Mouse (Mus musculus) kidney, embryonic 14.5 days (tissue): ENCODE measurements around the gene Hsf4. TPM values are rescaled to one million over a fixed set of nuclear protein-coding genes. Genes with fewer than 3 reads are reported as not detected.

Experiments
- ATAC-seq: fragments of 200-750 bp; cut with Nextera tagmentation; 2 replicates; pipeline ENCODE4 v1.8.0; 2017; ENCODE audit warnings: moderate number of reproducible peaks, mild to moderate bottlenecking, moderate TSS enrichment, moderate library complexity; ENCODE audit not compliant: low FRiP score, low TSS enrichment
- H3K27ac ChIP-seq: fragments of 300-500 bp; sonication (generic); 2 replicates; pipeline ENCODE4 v1.5.1; 2014; ENCODE audit warnings: low read depth, mild to moderate bottlenecking, low read length, moderate library complexity, mixed read lengths
- H3K27me3 ChIP-seq: fragments of 300-500 bp; sonication (generic); 2 replicates; pipeline ENCODE4 v1.6.1; 2014; ENCODE audit warnings: mild to moderate bottlenecking, low read length; ENCODE audit not compliant: control insufficient read depth, insufficient read depth
- H3K36me3 ChIP-seq: fragments of 300-500 bp; sonication (generic); 2 replicates; pipeline ENCODE4 v1.6.1; 2014; ENCODE audit warnings: low read length, mixed read lengths; ENCODE audit not compliant: control insufficient read depth, insufficient read depth
- H3K4me1 ChIP-seq: fragments of 300-500 bp; sonication (generic); 2 replicates; pipeline ENCODE4 v1.6.1; 2014; ENCODE audit warnings: low read length, mixed read lengths; ENCODE audit not compliant: control insufficient read depth, insufficient read depth
- H3K4me2 ChIP-seq: fragments of 300-500 bp; sonication (generic); replicated peaks from 2 replicates; pipeline ENCODE4 v1.6.1; 2014; ENCODE audit warnings: low read depth, mild to moderate bottlenecking, low read length
- H3K4me3 ChIP-seq: fragments of 300-500 bp; sonication (generic); 2 replicates; pipeline ENCODE4 v1.5.1; 2014; ENCODE audit warnings: mild to moderate bottlenecking, low read length
- H3K9ac ChIP-seq: fragments of 300-500 bp; sonication (generic); 2 replicates; pipeline ENCODE4 v1.6.1; 2014; ENCODE audit warnings: low read depth, mild to moderate bottlenecking, low read length, moderate library complexity
- H3K9me3 ChIP-seq: fragments of 300-500 bp; sonication (generic); 2 replicates; pipeline ENCODE4 v1.6.1; 2016; ENCODE audit warnings: low read length; ENCODE audit not compliant: control insufficient read depth
- WGBS: fragments of 180-500 bp; shearing (Covaris S2); extraction: QIAGEN DNeasy Blood & Tissue Kit; methylation state at CpG from one replicate; pipeline ENCODE4 v1.1.7; 2014; 5-methylcytosine and 5-hydroxymethylcytosine counted together
- polyA plus RNA-seq: library from polyadenylated mRNA; unstranded; fragments of >200 nt; fragmentation: Nextera tagmentation; extraction: Ambion mirVana; gene quantifications from 2 replicates; pipeline ENCODE4 v1.2.1, GENCODE M21; 2014

Gene Hsf4
- polyA plus RNA-seq, 1 experiment from 2014 or later: not detected

DNA sequence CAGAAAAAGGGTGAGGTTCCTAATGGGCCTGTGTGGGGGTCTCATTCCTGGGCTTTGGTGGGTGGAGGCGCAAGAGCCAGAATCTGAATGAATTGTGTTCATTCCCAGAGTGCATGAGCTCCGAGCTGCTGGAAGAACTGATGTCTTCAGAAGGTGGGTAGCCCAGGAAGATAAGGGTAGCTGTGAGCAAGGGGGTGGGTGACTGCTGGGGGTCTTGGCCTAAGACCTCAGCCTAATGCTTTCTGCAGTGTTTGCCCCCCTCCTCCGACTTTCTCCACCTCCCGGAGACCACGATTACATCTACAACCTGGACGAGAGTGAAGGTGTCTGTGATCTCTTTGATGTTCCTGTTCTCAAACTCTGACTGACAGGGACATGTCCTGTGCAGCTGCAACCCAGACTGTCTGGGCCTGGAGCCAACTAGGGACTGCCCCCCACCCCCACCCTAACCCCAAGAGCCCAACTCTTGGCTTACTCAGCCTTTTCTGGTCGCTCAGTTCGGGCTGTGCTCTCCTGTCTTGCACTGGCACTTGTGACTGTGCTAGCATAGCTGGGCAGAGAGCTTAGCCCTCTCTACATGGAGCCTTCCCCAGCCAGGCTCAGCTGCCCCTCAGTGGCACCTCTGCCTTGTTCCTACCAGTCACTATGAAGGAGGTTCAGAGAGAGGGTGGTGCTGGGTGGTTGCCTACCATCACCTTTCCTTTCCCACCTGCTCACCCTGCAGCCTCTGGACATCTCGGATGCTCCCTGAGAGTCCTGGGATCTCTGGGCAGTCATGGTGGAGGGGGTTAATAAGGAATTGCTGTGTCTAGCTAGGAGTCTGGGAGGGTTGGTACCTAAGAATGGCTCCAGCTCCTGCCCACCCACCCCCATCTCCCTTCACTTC, 35.0 kb downstream of the Hsf4 start:
- ATAC-seq: peak; percentile 10
- Histone ChIP-seq H3K27ac (peak overlapping the region; percentile 55), H3K36me3 (peaks cover 69% of the 10 kb centered on the region), H3K4me1 (peaks cover 18% of the 10 kb centered on the region; the same call in 1 of the 2 replicates), H3K4me2 (no peak overlapping the region), H3K9ac (no peak overlapping the region), H3K4me3 (no peak overlapping the region), H3K27me3 (no peaks in the 10 kb centered on the region), H3K9me3 (no peaks in the 10 kb centered on the region)
- WGBS: 75% methylated on average over 9 of the region's 9 CpGs

DNA sequence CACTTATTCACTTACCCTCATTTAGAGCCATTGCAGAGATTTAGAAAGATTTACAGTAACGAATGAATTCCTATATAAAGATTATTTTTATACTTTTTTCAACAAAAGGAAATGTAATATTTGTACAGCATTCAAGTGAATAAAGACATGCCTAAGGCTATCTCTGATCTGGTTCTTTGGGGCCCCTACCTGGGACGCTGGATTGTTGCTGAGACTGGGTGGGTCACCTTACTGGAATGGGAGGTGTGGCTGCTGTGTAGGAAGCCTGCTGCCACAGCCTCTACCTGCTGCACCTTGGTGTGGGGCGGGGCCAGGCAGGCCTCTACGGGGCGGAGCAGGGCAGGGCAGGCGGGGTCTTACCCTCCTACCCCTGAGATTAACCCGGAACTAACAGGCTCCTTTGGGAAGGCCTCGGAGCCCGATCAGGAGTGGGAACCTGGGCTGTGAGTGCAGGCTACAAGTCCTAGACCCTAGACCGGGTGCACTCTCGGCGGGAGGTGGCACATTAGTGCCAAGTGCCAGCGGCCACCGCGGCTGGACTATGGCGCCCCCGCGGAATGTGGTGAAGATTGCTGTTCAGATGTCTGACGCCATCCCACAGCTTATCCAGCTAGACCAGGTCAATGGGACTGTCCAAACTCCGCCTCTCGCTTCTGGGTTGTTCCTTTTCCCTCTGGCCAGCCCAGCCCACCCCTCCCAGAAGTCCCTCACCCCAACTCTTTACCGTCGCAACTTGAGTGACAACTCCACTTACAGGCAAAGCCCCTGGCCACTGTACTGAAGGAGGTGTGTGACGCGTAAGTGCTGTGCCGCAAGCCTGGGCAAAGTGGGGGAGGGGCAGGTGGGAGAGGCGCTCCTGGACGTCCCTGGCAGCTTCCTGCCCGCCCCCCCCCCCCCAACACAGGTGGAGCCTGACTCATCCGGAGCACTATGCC, 35.9 kb downstream of the Hsf4 start, which contains the start of gene Elmo3:
TSS of gene Elmo3 (plus strand) at position 391 of the 935 bp plus-strand sequence.
- H3K36me3 ChIP-seq: peaks cover 60% of the 10 kb centered on the region
- peak within 1 kb of the TSS; percentile 72 for H3K4me2 ChIP-seq
- peak within 1 kb of the TSS; percentile 60 for H3K9ac ChIP-seq
- 4% methylated on average over 30 of the region's 30 CpGs for WGBS
- H3K27me3 ChIP-seq: no peaks in the 10 kb centered on the region
- H3K9me3 ChIP-seq: no peaks in the 10 kb centered on the region
- H3K4me3 ChIP-seq: peak within 1 kb of the TSS; percentile 38
- peak; percentile 87 for ATAC-seq
- peak within 1 kb of the TSS; percentile 69 for H3K27ac ChIP-seq
- peaks cover 18% of the 10 kb centered on the region; the same call in 1 of the 2 replicates for H3K4me1 ChIP-seq

- peak overlapping the region; percentile 38 for H3K4me3 ChIP-seq
- peak overlapping the region; percentile 72 for H3K4me2 ChIP-seq
- no peaks in the 10 kb centered on the region for H3K27me3 ChIP-seq
- peak overlapping the region; percentile 69; the same call in 1 of the 2 replicates for H3K27ac ChIP-seq
- H3K9me3 ChIP-seq: no peaks in the 10 kb centered on the region
- H3K36me3 ChIP-seq: peaks cover 54% of the 10 kb centered on the region
- 47% methylated on average over 5 of the region's 5 CpGs for WGBS
- peak; percentile 38 for ATAC-seq
- H3K9ac ChIP-seq: peak overlapping the region; percentile 60; the same call in 1 of the 2 replicates
- H3K4me1 ChIP-seq: peaks cover 18% of the 10 kb centered on the region; the same call in 1 of the 2 replicates
These were observed 36.6 kb downstream of the Hsf4 start for GRCm38 (mm10) chr8:105306146-105306691.

DNA sequence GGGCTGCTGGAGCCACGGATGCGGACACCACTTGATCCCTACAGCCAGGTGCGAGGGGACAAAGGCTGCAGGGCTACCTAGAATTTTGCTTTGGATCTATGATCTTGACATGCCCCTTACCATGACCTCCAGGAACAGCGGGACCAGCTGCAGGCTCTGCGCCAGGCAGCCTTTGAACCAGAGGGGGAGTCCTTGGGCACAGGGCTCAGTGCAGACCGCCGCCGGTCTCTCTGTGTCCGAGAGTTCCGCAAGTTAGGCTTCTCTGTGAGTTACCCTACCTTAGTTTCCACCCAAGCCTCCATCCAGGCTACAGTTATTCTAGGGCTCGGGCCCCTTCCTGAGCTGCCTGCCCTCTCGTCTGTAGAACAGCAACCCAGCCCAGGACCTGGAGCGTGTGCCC, 38.1 kb downstream of the Hsf4 start:
- H3K4me2 ChIP-seq: no peak overlapping the region
- H3K36me3 ChIP-seq: peaks cover 48% of the 10 kb centered on the region
- peaks cover 18% of the 10 kb centered on the region; the same call in 1 of the 2 replicates for H3K4me1 ChIP-seq
- H3K27me3 ChIP-seq: no peaks in the 10 kb centered on the region
- no peak overlapping the region for H3K4me3 ChIP-seq
- no peaks in the 10 kb centered on the region for H3K9me3 ChIP-seq
- ATAC-seq: no peak
- no peak overlapping the region for H3K27ac ChIP-seq
- 93% methylated on average over 13 of the region's 13 CpGs for WGBS
- no peak overlapping the region for H3K9ac ChIP-seq

DNA sequence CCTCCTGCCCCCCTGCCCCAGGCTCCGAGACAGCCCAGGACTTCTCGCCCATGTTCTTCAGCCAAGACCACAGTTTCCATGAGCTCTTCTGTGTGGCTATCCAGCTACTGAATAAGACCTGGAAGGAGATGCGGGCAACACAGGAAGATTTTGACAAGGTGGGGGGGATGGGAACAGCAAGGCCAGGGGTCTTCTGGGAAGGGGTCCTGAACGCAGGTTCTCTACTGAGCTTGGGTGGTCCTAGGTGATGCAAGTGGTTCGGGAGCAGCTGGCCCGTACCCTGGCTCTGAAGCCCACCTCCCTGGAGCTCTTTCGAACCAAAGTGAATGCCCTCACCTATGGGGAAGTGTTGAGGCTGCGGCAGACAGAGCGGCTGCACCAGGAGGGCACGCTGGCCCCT, 38.8 kb downstream of the Hsf4 start:
- no peak overlapping the region for H3K27ac ChIP-seq
- H3K4me1 ChIP-seq: peaks cover 18% of the 10 kb centered on the region; the same call in 1 of the 2 replicates
- no peak for ATAC-seq
- no peak overlapping the region for H3K9ac ChIP-seq
- WGBS: 94% methylated on average over 10 of the region's 10 CpGs
- H3K27me3 ChIP-seq: no peaks in the 10 kb centered on the region
- H3K9me3 ChIP-seq: no peaks in the 10 kb centered on the region
- no peak overlapping the region for H3K4me3 ChIP-seq
- peaks cover 50% of the 10 kb centered on the region for H3K36me3 ChIP-seq
- H3K4me2 ChIP-seq: no peak overlapping the region

- no peak overlapping the region for H3K4me3 ChIP-seq
- no peaks in the 10 kb centered on the region for H3K27me3 ChIP-seq
- no peak overlapping the region for H3K4me2 ChIP-seq
- ATAC-seq: no peak
- 75% methylated on average over 15 of the region's 15 CpGs for WGBS
- peaks cover 50% of the 10 kb centered on the region for H3K36me3 ChIP-seq
- H3K9me3 ChIP-seq: no peaks in the 10 kb centered on the region
- H3K27ac ChIP-seq: no peak overlapping the region
- H3K9ac ChIP-seq: no peak overlapping the region
- peaks cover 18% of the 10 kb centered on the region; the same call in 1 of the 2 replicates for H3K4me1 ChIP-seq
These were observed 39.7 kb downstream of the Hsf4 start for GRCm38 (mm10) chr8:105309142-105309847.

DNA sequence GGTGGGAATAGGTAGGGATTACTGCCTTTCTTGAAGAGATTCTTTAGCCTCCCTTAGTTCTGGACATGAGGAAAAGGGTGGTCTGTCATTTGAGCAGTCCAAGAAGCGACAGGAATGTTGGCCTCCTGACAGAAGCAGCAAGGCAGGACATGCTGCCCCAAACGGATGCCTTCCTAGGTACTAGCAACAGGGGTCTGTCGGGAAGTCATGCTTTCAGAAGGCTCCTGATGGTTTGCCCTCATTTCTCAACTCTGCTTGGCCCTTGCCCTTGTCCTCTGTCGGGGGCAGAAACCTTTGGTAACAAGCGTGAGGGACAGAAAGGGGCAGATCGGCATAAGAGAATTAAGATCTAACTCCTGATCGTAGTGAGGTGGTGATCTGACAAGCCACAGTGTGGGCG, 40.5 kb downstream of the Hsf4 start:
- no peaks in the 10 kb centered on the region for H3K9me3 ChIP-seq

GRCm38 (mm10) chr8:105311718-105312117, 42.1 kb downstream of the Hsf4 start:
- no peak overlapping the region for H3K4me2 ChIP-seq
- H3K9me3 ChIP-seq: no peaks in the 10 kb centered on the region
- H3K27me3 ChIP-seq: no peaks in the 10 kb centered on the region
- 91% methylated on average over 1 of the region's 1 CpGs for WGBS
- H3K4me1 ChIP-seq: no peaks in the 10 kb centered on the region
- no peak overlapping the region for H3K27ac ChIP-seq
- no peak overlapping the region for H3K9ac ChIP-seq
- no peak overlapping the region for H3K4me3 ChIP-seq
- H3K36me3 ChIP-seq: peaks cover 63% of the 10 kb centered on the region
- ATAC-seq: no peak

More for the DNA sequence above, 40.5 kb downstream of the Hsf4 start:
- H3K9ac ChIP-seq: no peak overlapping the region
- no peak overlapping the region for H3K4me3 ChIP-seq
- H3K4me1 ChIP-seq: peaks cover 11% of the 10 kb centered on the region; the same call in 1 of the 2 replicates
- no peak overlapping the region for H3K4me2 ChIP-seq
- no peak for ATAC-seq
- 89% methylated on average over 8 of the region's 8 CpGs for WGBS
- no peaks in the 10 kb centered on the region for H3K27me3 ChIP-seq
- no peak overlapping the region for H3K27ac ChIP-seq
- H3K36me3 ChIP-seq: peaks cover 52% of the 10 kb centered on the region
